Mouse (Mus musculus) kidney, adult 18-20 months (tissue): ENCODE data around the gene Zfp65.
"Not testable (repeated sequence)": the region's sequence is repeated elsewhere in the genome, so short reads cannot be mapped to it uniquely, and the experiment has no call there.

Source experiments
- DNase-seq: peaks from one replicate; pipeline ENCODE4 v3.0.0; 2021

Zfp65 gene

DNA sequence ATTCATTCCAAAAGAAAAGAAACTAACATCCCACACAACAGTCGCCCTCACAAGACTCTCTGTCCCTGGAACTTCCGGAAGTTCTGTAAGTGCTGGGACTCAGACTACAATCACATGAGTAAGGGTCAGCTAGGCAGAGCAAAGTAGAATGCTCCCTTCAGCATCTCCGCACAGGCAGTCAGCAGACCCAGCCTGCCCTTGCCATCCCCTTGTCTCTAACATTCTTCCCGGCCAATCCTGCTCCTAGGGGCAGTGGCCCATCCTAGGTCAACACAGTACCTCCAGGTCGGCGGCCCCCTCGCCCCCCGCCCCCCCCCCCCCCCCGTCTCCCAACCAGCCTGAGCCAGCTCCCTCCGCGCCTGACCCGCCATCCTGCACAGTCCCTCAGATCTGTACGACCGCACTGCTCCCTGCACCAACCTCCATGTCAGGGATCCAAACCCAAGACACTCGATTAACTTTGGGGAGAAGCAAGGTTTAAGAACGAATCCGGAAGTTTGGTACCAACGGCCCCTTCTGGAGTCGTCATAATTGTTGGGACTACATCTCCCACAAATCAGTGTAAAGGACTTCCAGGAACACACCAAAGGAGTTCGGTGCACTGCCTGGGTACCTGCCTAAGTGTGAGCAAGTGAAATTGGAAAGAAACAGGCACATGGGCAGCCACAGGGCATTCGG lies at the start of gene Zfp65:
Gene Zfp65, minus strand, starts transcription at position 533 of the 678 bp plus-strand sequence.
- DNase-seq, result peak; percentile 69

DNA sequence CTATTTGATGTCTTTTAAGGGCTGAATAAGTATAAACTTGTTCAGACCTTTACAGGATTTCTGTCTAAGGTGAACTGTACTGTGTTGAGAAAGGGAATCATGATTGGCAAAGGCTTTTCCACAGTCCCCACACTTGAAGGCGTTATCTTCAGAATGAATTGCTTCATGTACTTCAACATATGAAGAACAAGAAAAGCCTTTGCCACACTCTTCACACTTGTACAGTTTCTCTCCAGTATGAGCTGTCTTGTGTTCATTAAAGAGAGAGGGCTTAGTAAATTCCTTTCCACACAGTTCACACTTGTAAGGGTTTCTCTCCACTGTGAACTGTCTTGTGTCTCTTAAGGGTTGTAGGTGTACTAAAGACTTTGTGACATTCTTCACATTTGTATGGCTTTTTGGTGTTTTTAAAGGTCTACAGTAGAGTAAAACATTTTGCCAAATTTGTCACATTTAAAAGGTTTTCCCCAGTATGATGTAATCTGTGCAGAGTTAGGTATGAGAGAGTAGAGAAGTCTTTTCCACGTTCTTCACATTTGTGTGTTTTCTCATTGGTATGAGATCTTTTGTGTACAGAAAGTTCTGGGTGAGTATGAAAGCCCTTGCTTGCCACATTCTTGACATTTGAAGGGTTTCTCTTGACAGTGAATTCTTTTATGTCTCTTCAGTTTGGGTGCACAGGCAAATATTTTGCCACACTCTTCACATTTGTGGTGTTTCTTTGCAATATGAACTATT lies 34.2 kb upstream of the Zfp65 start:
- DNase-seq, result no peak

DNA sequence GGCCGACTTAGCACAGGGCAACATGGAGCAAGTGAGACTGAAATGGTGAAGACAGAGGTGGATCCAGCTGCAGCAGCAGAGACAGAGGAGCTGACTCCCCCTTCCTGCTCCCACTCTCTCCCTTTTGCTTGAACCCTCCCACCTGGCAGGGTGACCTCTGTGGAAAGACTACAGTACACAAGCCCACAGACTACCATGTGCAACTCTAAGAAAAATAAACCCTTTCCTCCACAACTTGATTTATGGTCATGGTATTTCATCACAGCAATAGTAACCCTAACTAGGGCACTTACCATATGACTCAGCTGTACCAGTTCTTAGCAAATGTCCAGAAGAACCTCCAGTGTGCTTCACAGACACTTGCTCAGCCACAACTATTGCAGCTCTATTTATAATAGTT lies 31.0 kb upstream of the Zfp65 start:
- DNase-seq, result no peak

DNA sequence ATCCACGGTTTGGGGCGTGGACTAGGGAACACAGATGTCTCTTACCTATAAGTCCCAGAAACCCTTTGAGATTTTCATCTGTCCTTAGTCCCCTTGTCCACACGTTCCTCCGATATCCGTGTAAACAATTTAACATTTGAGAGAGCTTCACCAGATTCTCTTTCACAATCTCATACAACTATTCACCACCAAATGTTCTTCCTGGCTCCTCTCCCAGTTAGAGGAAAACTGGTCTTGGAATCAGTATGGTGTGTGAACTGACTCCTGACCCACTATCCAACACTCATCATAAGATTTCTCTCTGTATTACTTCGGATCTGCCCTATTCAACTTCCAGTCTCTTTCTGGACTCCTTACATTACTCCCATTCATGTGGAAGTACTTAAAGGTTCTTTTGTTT lies 26.8 kb upstream of the Zfp65 start:
- no peak for DNase-seq

DNA sequence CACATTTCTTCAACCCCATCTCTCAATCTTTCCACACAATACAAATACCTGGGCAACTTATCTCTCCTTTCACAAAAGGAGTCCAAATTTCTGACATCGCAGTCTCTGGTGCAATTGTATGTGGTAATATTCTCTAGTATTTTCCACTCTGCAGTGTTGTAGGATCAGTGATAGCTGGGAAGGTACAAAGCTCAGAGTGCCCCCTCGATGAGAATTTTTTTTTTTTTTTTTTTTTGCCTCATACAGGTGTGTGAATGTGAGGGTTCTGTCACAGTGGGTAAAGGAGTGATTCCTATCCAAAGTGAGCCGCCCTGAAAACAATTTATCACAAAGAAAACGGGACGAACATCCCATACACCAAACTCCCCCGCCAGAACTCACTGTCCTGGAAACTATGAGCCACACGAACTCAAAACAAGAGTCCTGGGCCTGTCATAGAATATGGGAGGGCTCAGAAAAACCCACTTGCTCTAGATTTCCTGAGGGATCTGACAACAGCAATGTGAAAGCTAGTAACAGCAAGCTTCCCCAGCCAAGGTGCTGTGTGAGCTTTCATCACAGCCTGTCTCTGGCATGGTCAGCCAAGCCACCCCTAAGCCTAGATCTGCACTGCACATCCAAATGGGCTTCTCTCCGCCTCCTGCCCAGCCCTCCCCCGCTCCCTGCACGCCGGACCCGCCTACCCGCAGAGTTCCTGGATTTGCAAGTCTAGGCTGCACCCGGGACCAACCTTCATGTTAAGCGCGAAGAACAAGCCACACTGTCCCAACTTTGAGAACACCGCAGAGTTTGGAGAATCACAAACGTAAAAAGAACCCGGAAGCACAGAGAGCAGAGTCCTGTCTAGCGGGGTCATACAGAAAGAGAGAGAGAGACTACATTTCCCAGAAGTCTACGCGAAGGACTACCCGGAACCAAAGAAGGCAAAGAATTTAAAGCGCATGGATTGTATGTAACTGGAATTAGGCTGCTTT lies 25.6 kb upstream of the Zfp65 start, which contains the start of gene Zfp85:
Gene Zfp85, minus strand, starts transcription at position 896 of the 974 bp plus-strand sequence.
- DNase-seq, result peak; percentile 78

DNA sequence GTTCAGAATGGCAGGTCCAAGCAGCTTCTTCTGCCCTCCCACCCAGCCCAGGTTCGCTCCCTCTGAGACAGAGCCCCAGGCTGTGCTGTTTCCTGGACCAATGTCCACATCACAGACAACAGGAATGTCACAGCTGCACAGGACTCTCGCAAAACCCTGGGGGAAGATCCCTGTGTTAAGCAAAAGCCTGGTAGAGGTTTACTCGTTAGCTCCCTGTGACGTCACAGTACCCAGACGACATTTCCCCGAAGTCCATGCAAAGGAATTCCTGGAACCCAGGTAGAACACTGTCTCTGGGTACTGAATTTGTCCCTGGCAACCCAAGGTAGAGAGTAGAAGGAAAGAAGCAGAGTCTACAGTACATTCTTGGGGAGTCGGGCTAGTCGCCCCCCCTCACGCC lies 14.9 kb upstream of the Zfp65 start:
- DNase-seq, result no peak

DNA sequence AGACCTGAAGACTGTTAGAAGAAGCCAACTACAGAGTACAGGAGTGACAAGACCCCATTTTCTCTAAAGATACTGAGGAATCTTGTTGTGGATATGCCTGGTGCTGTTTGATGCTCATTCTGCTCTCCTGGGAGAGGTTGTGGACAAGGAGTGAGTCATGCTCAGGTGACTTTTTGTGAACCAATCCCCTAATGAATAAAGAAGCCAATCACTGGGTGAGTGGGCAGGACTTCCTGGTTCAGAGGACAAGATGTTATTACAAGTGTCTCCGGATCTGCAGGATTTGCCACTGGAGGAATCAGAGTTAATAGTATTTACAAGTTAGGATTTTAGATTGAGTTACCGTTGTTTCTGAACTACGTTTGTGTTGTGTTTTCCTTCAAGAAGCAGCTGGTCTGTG lies 14.0 kb upstream of the Zfp65 start:
- DNase-seq, result no peak

DNA sequence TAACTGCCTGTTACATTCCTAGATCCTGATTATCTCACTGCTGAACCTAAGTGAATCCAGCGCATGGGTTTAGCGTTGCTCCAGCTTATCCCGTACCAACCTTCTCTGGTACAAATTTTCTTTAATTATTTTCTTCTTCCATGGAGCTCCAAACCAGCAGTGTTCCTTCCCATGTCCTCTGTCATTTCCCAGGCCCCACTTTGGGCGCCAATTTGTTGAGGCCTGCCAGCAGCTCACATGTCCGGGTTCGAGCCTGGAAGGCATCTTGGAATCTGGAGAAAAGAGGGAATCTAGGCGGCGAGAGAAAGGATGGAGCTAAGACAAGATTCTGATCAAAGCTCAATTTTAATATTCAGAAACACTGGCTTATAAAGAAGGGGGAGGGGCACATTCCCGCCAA lies 5.4 kb upstream of the Zfp65 start:
- DNase-seq, result not testable (repeated sequence)

DNA sequence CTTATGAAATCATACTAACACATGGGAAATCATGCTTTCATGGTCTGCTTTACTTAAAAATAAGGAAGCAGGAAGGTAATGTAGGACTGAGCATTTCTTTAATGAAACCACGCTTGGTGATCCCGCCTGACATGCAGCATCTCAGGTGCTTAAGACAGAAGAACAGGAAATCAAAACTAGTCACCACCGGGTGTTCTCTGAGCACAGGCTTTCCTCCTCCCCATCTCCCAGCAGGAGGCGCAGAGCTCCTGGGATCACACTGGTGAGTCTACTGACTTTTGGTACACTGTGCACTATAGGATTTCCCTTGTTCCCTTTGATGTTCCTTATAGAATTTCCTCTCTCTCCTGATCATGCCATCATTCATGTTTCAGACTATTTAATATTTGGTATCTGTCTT lies 468 bp upstream of the Zfp65 start:
- DNase-seq, result peak; percentile 36

DNA sequence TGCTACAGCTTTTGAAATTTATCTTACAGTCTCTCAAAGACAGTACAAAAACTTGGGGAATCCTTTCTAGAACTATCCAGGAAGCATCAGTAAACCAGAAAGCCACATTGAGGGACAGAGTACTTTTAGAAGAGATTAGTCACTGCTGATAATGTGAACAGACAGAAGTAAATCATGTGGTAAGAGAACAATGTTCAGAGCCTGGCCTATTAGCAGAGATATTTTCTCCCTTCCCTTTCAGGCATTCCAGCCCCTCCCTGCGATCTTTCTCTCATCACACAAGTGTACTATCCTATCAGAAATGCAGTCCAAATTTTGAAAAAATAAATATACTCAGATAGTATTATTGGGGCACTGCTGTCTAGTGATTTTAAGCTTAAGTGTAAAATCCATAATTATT lies 867 bp downstream of the Zfp65 start:
- DNase-seq, result no peak

DNA sequence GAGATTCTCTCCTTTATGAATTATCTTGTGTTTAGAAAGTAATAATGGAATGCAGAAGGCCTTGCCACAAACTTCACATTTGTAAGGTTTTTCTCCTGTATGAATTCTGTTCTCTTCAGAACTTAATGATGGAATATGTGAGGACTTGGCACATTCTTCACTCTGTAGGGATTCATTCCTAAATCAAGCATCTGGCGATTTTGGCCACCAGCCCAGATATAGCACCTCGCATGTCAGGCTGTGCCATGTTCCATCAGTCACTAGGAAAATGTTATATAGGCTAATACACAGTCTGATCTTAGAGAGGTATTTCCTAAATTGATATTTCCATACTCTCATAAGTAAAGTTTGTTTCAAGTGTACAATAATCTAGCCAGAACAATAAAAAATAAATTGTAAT lies 3.6 kb downstream of the Zfp65 start:
- not testable (repeated sequence) for DNase-seq

DNA sequence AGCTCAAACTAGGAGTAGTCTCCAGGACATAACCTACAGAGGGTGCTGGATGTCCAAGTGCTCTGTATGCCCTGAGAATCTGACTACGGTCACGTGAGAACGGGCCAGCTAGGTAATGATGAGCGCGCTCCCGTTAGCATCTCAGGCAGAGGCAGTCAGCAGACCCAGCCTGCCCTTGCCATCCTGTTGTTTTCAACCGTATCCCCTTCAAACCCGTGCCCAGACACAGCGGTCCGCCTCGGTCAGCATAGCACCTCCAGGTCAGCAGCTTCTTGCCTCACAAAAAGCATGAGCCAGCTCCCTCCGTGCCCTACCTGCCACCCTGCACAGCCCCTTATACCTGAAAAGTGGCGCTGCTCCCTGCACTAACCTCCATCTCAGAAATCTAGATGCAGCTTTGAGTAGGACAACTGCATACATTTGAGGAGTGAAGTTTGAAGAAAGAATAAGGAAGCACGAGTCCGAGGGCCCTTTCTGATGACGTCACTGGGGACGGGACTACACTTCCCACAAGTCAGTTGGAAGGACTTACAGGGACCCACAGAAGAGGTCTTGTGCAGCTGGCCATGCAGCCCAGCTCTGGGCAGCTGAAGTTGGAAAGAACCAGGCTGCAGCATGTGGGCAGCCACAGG lies 5.0 kb downstream of the Zfp65 start:
- DNase-seq, result peak; percentile 92

DNA sequence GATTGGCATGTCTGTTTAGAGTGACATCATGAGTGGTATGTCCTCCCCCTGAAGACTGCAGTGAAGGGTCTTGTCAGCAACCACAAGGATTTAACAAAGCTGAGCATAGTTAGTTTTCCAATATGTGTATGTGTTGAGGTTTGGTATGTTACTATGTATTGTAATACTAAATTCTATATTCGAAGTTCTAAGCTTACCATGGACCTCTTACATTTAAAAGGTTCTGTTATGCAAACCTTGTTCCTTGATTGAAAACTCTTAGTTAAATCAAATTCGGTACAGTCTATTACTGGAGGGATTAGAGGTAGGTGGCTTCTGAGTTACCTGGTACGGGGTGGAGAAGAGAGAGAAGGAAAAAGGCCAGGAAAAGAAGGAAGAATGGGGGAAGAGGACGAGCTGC lies 42.0 kb downstream of the Zfp65 start, which contains the start of gene Zfp738:
Gene Zfp738, minus strand, starts transcription at position 101 of the 400 bp plus-strand sequence.
- no peak for DNase-seq

DNA sequence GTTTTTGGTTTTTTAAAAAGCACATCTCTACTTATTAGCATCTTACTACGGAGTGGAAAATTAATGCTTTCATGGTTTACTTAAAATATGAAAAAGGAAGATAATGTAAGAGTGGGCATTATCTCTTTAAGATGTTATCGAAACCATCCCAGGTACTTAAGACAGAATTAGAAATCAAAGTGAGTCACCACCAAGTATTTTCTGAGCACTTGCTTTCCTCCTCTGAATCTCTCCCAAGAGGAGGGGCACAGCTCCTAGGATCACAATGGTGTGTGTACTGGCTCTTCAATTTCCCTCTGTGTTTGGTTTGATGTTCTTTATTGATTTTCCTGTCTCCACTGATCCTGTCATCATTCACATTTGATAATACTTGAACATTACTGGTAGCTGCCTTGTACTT lies 45.1 kb downstream of the Zfp65 start:
- not testable (repeated sequence) for DNase-seq

DNA sequence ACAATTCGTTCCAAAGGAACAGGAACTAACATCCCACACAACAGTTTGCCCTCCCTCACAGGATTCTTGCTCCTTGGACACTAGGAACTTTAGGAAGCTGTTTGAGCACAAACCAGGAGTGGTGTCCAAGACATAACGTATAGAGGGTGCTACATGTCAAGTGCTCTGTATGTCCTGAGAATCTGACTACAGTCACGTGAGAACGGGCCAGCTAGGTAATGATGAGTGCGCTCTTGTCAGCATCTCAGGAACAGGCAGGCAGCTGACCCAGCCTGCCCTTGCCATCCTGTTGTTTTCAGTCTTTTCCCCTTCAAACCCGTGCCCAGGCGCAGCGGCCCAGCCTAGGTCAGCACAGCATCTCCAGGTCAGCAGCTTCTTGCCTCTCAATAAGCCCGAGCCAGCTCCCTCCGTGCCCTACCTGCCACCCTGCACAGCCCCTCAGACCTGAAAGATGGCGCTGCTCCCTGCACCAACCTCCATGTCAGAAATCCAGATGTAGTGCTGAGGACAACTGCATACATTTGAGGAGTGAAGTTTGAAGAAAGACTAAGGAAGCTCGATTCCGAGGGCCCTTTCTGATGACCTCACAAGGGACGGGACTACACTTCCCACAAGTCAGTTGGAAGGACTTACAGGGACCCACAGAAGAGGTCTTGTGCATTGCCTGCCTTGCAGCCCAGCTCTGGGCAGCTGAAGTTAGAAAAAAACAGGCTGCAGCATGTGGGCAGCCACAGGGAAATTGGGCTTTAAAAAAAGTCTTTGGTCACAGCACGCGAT lies 45.8 kb downstream of the Zfp65 start:
- peak; percentile 90 for DNase-seq

DNA sequence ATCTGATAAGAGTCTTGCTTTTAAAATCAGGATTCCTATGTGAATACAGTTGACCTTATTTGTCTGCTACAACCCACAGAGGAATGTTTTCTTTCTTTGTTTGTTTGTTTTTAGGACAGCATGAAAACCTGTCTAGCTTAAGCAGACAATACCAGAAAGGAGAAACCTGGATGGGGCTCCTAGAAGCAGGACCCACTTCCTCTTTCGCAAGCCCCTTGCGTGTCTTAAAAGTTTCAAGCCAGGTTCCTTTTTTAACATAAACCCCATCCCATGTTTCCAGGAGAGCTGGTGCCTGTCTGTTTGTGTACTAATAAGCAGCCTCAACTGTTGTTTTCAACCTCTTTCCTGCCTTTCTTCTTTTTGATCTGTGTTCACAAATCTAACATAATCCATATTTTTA lies 54.1 kb downstream of the Zfp65 start:
- DNase-seq, result no peak
